Mouse (Mus musculus): ENCODE measurements around the gene Slc35b2. TPM values are rescaled to one million over a fixed set of nuclear protein-coding genes. Genes with fewer than 3 reads are reported as not detected.

Slc35b2 gene
- polyA plus RNA-seq, 1 experiment from 2014 or later, result 86.5 TPM

DNA sequence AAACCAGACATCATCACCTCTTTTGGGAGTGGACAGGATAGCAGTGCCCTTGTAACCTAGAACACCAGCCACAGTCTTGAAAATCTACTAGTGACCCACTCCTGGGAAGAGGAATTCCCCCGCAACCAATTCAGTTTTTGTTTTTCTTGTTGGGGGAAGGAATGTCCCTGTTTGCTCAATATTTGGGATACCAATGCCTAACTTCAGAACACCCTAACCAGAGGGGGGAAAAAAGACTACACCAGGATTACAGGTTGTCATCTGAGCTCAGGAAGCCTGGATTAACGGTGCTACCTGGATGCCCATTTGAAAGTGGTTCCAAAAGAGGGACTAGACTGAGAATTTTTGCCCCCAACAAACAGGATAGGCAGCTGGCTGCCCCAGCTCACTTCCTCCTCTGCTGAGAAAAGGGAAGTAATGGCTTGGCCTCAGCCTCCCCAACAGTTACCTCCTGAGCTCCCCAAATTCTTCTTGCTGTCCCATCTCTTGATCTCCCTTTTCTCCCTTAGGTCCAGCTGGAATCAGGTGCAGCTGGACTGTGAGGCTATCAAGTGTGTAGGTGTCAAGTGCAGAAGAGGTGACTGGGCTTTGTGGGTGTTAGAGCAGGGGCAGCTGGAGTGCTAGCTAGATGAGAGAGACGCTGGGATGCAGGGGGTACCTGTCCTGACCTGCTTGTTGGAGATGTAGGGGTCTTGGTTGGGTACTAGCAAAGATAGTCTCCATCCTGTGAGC lies 7.0 kb upstream of the Slc35b2 start:
- Histone ChIP-seq H3K4me2 (peak overlapping the region; percentile 96), H3K4me1 (replicated peaks) (peaks cover 24% of the 10 kb centered on the region), H3K9me3 (no peaks in the 10 kb centered on the region), H3K27me3 (peaks cover 22% of the 10 kb centered on the region), H3K27ac (no peak overlapping the region), H3K4me3 (peak overlapping the region; percentile 58), H3K9ac (peak overlapping the region; percentile 85), H3K36me3 (no peaks in the 10 kb centered on the region)
- ATAC-seq (ENCODE audit: low FRiP score), result no peak
- 69% methylated on average over 3 of the region's 3 CpGs for WGBS

- no peaks in the 10 kb centered on the region for H3K9me3 ChIP-seq
- H3K4me1 ChIP-seq (replicated peaks), result peaks cover 21% of the 10 kb centered on the region
- 73% methylated on average over 7 of the region's 7 CpGs for WGBS
- no peak overlapping the region for H3K27ac ChIP-seq
- no peaks in the 10 kb centered on the region for H3K36me3 ChIP-seq
- H3K4me2 ChIP-seq, result no peak overlapping the region
- no peak overlapping the region for H3K4me3 ChIP-seq
- peaks cover 22% of the 10 kb centered on the region for H3K27me3 ChIP-seq
- H3K9ac ChIP-seq, result peak overlapping the region; percentile 43; the same call in 1 of the 2 replicates
- ATAC-seq (ENCODE audit: low FRiP score), result no peak
Measured at GRCm38 (mm10) chr17:45557246-45557824, 6.3 kb upstream of the Slc35b2 start.

GRCm38 (mm10) chr17:45557998-45558862 lies 5.4 kb upstream of the Slc35b2 start:
- no peak overlapping the region for H3K4me2 ChIP-seq
- 0 out of 2 replicates have a peak overlapping the region, but pooled peaks have one; percentile 6 for H3K4me3 ChIP-seq
- H3K4me1 ChIP-seq (replicated peaks), result peaks cover 21% of the 10 kb centered on the region
- H3K27ac ChIP-seq, result no peak overlapping the region
- peaks cover 22% of the 10 kb centered on the region for H3K27me3 ChIP-seq
- ATAC-seq (ENCODE audit: low FRiP score), result no peak
- no peaks in the 10 kb centered on the region for H3K9me3 ChIP-seq
- no peak overlapping the region for H3K9ac ChIP-seq
- no peaks in the 10 kb centered on the region for H3K36me3 ChIP-seq
- WGBS, result 72% methylated on average over 16 of the region's 16 CpGs

DNA sequence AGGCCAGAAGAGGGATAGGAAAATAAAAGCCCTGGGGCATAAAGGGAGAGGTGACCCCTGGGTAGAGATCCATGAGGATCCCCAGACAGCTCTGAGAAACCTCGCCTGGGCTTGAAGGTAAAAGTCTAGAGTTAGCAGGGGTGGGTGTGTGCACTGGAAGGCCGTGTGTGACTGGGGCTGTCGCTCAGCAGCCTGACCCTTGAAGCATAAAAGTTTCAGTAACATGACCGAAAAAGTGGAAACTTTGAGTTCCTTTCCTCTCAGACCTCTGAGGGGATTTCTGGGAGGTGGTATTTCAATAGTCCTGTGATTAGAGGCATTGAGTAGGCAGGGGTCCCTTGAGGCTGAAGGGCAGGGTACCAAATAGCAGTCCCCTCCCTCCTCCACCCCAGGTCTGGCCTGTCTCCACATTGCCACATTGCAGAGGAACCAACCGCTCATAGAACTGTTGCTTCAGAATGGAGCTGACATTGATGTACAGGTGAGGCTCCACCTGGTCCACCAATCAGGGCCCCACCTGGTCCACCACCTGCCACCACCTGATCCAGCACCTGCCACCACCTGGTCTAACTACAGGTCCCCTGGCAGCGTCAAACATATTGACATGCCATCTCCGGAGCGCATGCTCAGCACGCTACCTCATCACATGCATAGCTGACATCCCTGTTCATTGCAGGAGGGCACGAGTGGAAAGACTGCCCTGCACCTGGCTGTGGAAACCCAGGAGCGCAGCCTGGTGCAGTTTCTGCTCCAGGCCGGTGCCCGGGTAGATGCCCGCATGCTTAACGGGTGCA lies 3.7 kb upstream of the Slc35b2 start:
- WGBS, result 89% methylated on average over 15 of the region's 15 CpGs
- peaks cover 29% of the 10 kb centered on the region for H3K4me1 ChIP-seq (replicated peaks)
- no peak overlapping the region for H3K4me3 ChIP-seq

DNA sequence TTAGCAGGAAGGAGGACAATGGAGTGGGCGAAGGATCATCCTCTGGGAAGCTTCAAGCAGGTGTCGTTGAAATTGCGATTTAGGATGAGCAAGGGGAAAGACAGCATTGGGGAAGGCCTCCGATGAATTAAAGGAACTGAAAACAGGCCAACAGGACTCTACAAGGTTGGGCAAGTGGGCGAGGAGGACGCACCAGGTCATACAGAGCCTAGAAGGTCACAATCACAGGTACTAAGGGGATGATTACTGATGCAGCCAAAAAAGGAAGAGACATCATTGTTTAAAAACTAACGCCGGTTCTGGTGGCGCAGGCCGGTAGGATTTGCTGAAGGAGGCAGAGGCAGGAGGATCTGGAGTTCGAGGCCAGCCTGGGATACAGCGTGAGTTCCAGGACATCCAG lies 458 bp upstream of the Slc35b2 start:
- Histone ChIP-seq H3K36me3 (peaks cover 27% of the 10 kb centered on the region), H3K4me1 (replicated peaks) (peaks cover 39% of the 10 kb centered on the region), H3K9me3 (no peaks in the 10 kb centered on the region), H3K27me3 (no peaks in the 10 kb centered on the region), H3K4me2 (peak overlapping the region; percentile 98), H3K4me3 (peak overlapping the region; percentile 77; the same call in 1 of the 2 replicates), H3K9ac (no peak overlapping the region), H3K27ac (no peak overlapping the region)
- 82% methylated on average over 12 of the region's 12 CpGs for WGBS
- no peak for ATAC-seq (ENCODE audit: low FRiP score)

More for the DNA sequence above, 3.7 kb upstream of the Slc35b2 start:
- H3K27me3 ChIP-seq, result peaks cover 10% of the 10 kb centered on the region
- H3K27ac ChIP-seq, result no peak overlapping the region
- H3K36me3 ChIP-seq, result no peaks in the 10 kb centered on the region
- no peak for ATAC-seq (ENCODE audit: low FRiP score)
- no peak overlapping the region for H3K9ac ChIP-seq
- no peak overlapping the region for H3K4me2 ChIP-seq
- no peaks in the 10 kb centered on the region for H3K9me3 ChIP-seq

DNA sequence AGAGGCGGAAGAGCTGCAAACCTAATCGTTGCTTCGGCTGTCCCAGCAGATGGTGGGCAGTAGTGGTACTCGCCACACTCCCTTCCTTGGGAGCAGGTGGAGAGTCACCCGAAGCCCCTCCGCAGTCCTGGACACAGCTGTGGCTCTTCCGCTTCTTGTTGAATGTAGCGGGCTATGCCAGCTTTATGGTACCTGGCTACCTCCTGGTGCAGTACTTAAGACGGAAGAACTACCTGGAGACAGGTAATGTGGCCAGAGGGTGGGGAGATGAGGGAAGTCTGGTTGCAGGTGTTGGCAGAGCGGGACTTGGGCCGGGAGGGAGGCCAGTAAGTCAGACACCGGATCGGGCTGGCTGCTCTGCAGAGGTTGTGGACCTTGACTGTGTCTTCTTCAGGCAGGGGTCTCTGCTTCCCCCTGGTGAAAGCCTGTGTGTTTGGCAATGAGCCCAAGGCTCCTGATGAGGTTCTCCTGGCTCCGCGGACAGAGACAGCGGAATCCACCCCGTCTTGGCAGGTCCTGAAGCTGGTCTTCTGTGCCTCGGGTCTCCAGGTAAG lies 934 bp downstream of the Slc35b2 start:
- Histone ChIP-seq H3K9ac (peak overlapping the region; percentile 93), H3K4me2 (peak overlapping the region; percentile 98), H3K4me3 (peak overlapping the region; percentile 77), H3K9me3 (no peaks in the 10 kb centered on the region), H3K36me3 (peaks cover 41% of the 10 kb centered on the region), H3K27ac (peak overlapping the region; percentile 89), H3K4me1 (replicated peaks) (peaks cover 49% of the 10 kb centered on the region), H3K27me3 (no peaks in the 10 kb centered on the region)
- ATAC-seq (ENCODE audit: low FRiP score), result peak; percentile 4; the same call in 1 of the 2 replicates
- 8% methylated on average over 18 of the region's 18 CpGs for WGBS

DNA sequence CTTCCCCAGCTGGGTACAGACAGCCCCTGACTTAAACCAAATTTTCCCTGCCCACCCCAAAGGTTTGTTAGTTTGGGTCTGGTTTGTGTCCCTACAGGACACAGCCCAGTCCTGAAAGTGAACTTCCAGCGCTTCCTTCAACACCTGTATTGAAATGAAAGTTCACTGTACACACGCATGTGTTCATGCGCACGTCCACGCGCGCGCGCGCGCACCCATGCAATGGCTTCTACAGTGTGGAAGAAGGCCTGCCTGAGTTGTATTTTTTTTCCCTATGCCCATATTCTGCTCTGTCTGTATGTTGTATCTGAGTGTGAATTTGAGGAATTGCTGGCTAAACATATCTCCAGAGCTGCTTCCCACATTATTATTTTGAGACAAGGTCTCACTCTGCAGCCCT lies 1.4 kb downstream of the Slc35b2 start:
- no peak for ATAC-seq (ENCODE audit: low FRiP score)
- peak overlapping the region; percentile 77 for H3K4me3 ChIP-seq
- H3K9me3 ChIP-seq, result no peaks in the 10 kb centered on the region
- peak overlapping the region; percentile 93 for H3K9ac ChIP-seq
- peaks cover 46% of the 10 kb centered on the region for H3K36me3 ChIP-seq
- H3K4me2 ChIP-seq, result peak overlapping the region; percentile 98
- H3K27ac ChIP-seq, result peak overlapping the region; percentile 89; the same call in 1 of the 2 replicates
- peaks cover 54% of the 10 kb centered on the region for H3K4me1 ChIP-seq (replicated peaks)
- WGBS, result 96% methylated on average over 11 of the region's 11 CpGs
- H3K27me3 ChIP-seq, result no peaks in the 10 kb centered on the region

DNA sequence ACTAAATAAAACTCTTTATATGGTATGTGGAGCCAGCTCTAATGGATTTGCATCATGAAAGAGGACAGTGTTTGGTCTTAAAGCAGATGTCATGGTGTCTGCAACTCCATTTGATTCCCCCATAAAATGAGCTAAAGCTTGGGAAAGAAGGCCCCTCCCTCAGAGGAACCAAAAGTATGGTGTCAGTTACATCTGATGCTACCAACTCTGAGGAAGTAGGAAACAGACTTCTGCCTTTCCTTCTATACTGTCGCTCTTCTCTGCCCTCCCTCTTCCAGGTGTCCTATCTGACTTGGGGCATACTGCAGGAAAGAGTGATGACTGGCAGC lies 2.3 kb downstream of the Slc35b2 start:
- no peak for ATAC-seq (ENCODE audit: low FRiP score)
- Histone ChIP-seq H3K4me1 (replicated peaks) (peaks cover 63% of the 10 kb centered on the region), H3K27me3 (no peaks in the 10 kb centered on the region), H3K9me3 (no peaks in the 10 kb centered on the region), H3K4me2 (no peak overlapping the region), H3K9ac (no peak overlapping the region), H3K4me3 (no peak overlapping the region), H3K27ac (no peak overlapping the region), H3K36me3 (peaks cover 55% of the 10 kb centered on the region)
- 91% methylated on average over 1 of the region's 1 CpGs for WGBS

DNA sequence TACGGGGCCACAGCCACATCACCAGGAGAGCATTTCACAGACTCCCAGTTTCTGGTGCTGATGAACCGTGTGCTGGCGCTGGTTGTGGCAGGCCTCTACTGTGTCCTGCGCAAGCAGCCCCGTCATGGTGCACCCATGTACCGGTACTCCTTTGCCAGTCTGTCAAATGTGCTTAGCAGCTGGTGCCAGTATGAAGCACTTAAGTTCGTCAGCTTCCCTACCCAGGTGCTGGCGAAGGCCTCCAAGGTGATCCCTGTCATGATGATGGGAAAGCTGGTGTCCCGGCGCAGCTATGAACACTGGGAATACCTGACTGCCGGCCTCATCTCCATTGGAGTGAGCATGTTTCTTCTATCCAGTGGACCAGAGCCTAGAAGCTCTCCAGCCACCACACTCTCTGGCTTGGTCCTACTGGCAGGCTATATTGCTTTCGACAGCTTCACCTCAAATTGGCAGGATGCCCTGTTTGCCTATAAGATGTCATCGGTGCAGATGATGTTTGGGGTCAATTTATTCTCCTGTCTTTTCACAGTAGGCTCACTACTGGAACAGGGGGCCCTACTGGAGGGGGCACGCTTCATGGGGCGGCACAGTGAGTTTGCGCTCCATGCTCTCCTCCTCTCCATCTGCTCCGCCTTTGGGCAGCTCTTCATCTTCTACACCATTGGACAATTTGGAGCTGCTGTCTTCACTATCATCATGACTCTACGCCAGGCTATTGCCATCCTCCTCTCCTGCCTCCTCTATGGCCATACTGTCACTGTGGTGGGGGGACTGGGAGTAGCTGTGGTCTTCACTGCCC lies 2.9 kb downstream of the Slc35b2 start:
- Histone ChIP-seq H3K9me3 (no peaks in the 10 kb centered on the region), H3K36me3 (peaks cover 60% of the 10 kb centered on the region), H3K9ac (peak overlapping the region; percentile 19; the same call in 1 of the 2 replicates), H3K4me3 (peak overlapping the region; percentile 8; the same call in 1 of the 2 replicates), H3K4me2 (no peak overlapping the region), H3K4me1 (replicated peaks) (peaks cover 68% of the 10 kb centered on the region), H3K27me3 (no peaks in the 10 kb centered on the region), H3K27ac (peak overlapping the region; percentile 44)
- ATAC-seq (ENCODE audit: low FRiP score), result no peak
- 71% methylated on average over 18 of the region's 18 CpGs for WGBS

GRCm38 (mm10) chr17:45567162-45567601 lies 3.5 kb downstream of the Slc35b2 start:
- H3K9me3 ChIP-seq, result no peaks in the 10 kb centered on the region
- WGBS, result 45% methylated on average over 4 of the region's 4 CpGs
- H3K4me2 ChIP-seq, result no peak overlapping the region
- H3K27ac ChIP-seq, result peak overlapping the region; percentile 44
- peak overlapping the region; percentile 8; the same call in 1 of the 2 replicates for H3K4me3 ChIP-seq
- H3K4me1 ChIP-seq (replicated peaks), result peaks cover 73% of the 10 kb centered on the region
- H3K9ac ChIP-seq, result peak overlapping the region; percentile 19; the same call in 1 of the 2 replicates
- no peaks in the 10 kb centered on the region for H3K27me3 ChIP-seq
- no peak for ATAC-seq (ENCODE audit: low FRiP score)
- H3K36me3 ChIP-seq, result peaks cover 62% of the 10 kb centered on the region

DNA sequence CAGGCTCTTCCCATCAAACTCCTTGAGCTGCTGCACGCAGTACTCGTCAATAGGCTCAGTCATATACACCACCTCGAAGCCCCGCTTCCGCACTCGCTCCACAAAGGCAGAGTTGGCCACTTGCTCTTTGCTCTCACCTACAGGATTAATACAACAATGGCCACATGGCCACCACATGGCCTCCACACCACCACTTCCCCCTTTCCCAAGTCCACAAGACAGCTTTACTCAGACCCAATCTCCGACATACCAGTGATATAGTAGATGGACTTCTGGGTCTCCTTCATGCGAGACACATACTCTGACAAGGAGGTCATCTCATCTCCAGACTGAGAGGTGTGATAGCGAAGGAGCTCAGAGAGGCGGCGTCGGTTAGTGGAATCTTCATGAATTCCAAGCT lies 5.3 kb downstream of the Slc35b2 start:
- 89% methylated on average over 12 of the region's 12 CpGs for WGBS

More for the DNA sequence above, 5.3 kb downstream of the Slc35b2 start:
- no peak overlapping the region for H3K4me3 ChIP-seq
- H3K9me3 ChIP-seq, result no peaks in the 10 kb centered on the region
- H3K4me1 ChIP-seq (replicated peaks), result peaks cover 74% of the 10 kb centered on the region
- H3K4me2 ChIP-seq, result no peak overlapping the region
- 0 out of 2 replicates have a peak overlapping the region, but pooled peaks have one; percentile 30 for H3K27ac ChIP-seq
- ATAC-seq (ENCODE audit: low FRiP score), result no peak
- H3K36me3 ChIP-seq, result peaks cover 62% of the 10 kb centered on the region
- 0 out of 2 replicates have a peak overlapping the region, but pooled peaks have one; percentile 15 for H3K9ac ChIP-seq
- H3K27me3 ChIP-seq, result no peaks in the 10 kb centered on the region

Measured in hindbrain, embryonic 13.5 days (tissue).